Mouse (Mus musculus) forebrain, embryonic 11.5 days (tissue): ENCODE results near the gene Il27. TPM values are rescaled to one million over a fixed set of nuclear protein-coding genes. Genes with fewer than 3 reads are reported as not detected.

Experiments used
- microRNA-seq: library from miRNA; unstranded; fragments of <30 nt; microRNA quantifications from one replicate; pipeline ENCODE4, GENCODE M21; 2016; ENCODE audit not compliant: insufficient number of aligned reads
- polyA plus RNA-seq: library from polyadenylated mRNA; unstranded; fragments of >200 nt; fragmentation: Nextera tagmentation; extraction: Ambion mirVana; gene quantifications from 2 replicates; pipeline ENCODE4 v1.2.1, GENCODE M21; 2014

The Il27 gene
- polyA plus RNA-seq, 1 experiment from 2014 or later: not detected

Small RNA genes lying within 50 kb of the gene (microRNA-seq; reads per million reads assigned to microRNA genes)
- 3.4 reads per million for gene Mir7059

Other genes starting within 250 kb of the Il27 start
- 2.2 and 2.5 TPM in 2 replicates for gene Lat, start 225.4 kb downstream of the Il27 start, polyA plus RNA-seq
- gene Spns1, start 217.5 kb downstream of the Il27 start, polyA plus RNA-seq: 52.4 and 53.9 TPM in 2 replicates
- gene Nfatc2ip, start 198.2 kb downstream of the Il27 start, polyA plus RNA-seq: 3.6 and 4.5 TPM in 2 replicates
- not detected in 2 replicates for gene Cd19, start 180.1 kb downstream of the Il27 start, polyA plus RNA-seq
- gene Rabep2, start 166.2 kb downstream of the Il27 start, polyA plus RNA-seq: 23.4 and 24.8 TPM in 2 replicates
- gene Atp2a1, start 131.8 kb downstream of the Il27 start, polyA plus RNA-seq: not detected in 2 replicates
- 53.5 and 55.6 TPM in 2 replicates for gene Sh2b1, start 119.5 kb downstream of the Il27 start, polyA plus RNA-seq
- gene Tufm, start 107.6 kb downstream of the Il27 start, polyA plus RNA-seq: 138 and 160 TPM in 2 replicates
- gene Atxn2l, start 91.5 kb downstream of the Il27 start, polyA plus RNA-seq: 81.4 and 81.8 TPM in 2 replicates
- gene Eif3c, start 28.5 kb downstream of the Il27 start, polyA plus RNA-seq: 175 and 184 TPM in 2 replicates
- 0.69 and 0.77 TPM in 2 replicates for gene Apobr, start 10.0 kb downstream of the Il27 start, polyA plus RNA-seq
- 22.8 and 23.0 TPM in 2 replicates for gene Cln3, start 9.1 kb downstream of the Il27 start, polyA plus RNA-seq
- 1.6 and 3.2 TPM in 2 replicates for gene Nupr1, start 35.9 kb upstream of the Il27 start, polyA plus RNA-seq
- 53.6 and 72.3 TPM in 2 replicates for gene Sgf29, start 54.4 kb upstream of the Il27 start, polyA plus RNA-seq
- gene Sult1a1, start 81.5 kb upstream of the Il27 start, polyA plus RNA-seq: 0.21 and 0.52 TPM in 2 replicates
- gene Bola2, start 100.5 kb upstream of the Il27 start, polyA plus RNA-seq: 162 and 167 TPM in 2 replicates
- gene Slx1b, start 100.8 kb upstream of the Il27 start, polyA plus RNA-seq: 11.2 and 13.1 TPM in 2 replicates
- 39.0 and 45.8 TPM in 2 replicates for gene Coro1a, start 112.8 kb upstream of the Il27 start, polyA plus RNA-seq
- gene Mapk3, start 164.7 kb upstream of the Il27 start, polyA plus RNA-seq: 40.1 and 50.6 TPM in 2 replicates
- 1.5 and 1.9 TPM in 2 replicates for gene Gdpd3, start 171.4 kb upstream of the Il27 start, polyA plus RNA-seq
- 63.9 and 80.5 TPM in 2 replicates for gene Ypel3, start 182.0 kb upstream of the Il27 start, polyA plus RNA-seq
- gene Tbx6, start 186.5 kb upstream of the Il27 start, polyA plus RNA-seq: 0.28 and 0.61 TPM in 2 replicates
- 348 and 392 TPM in 2 replicates for gene Ppp4c, start 197.6 kb upstream of the Il27 start, polyA plus RNA-seq
- gene Fam57b, start 202.7 kb upstream of the Il27 start, polyA plus RNA-seq: 10.2 and 10.6 TPM in 2 replicates
- gene 4930451I11Rik, start 236.7 kb upstream of the Il27 start, polyA plus RNA-seq: not detected in 2 replicates